Mouse (Mus musculus) kidney, embryonic 14.5 days (tissue): ENCODE results near the gene Anapc1. TPM values are rescaled to one million over a fixed set of nuclear protein-coding genes. Genes with fewer than 3 reads are reported as not detected.

Experiments
- ATAC-seq: fragments of 200-750 bp; cut with Nextera tagmentation; 2 replicates; pipeline ENCODE4 v1.8.0; 2017; ENCODE audit warnings: moderate number of reproducible peaks, mild to moderate bottlenecking, moderate TSS enrichment, moderate library complexity; ENCODE audit not compliant: low FRiP score, low TSS enrichment
- H3K27ac ChIP-seq: fragments of 300-500 bp; sonication (generic); 2 replicates; pipeline ENCODE4 v1.5.1; 2014; ENCODE audit warnings: low read depth, mild to moderate bottlenecking, low read length, moderate library complexity, mixed read lengths
- H3K27me3 ChIP-seq: fragments of 300-500 bp; sonication (generic); 2 replicates; pipeline ENCODE4 v1.6.1; 2014; ENCODE audit warnings: mild to moderate bottlenecking, low read length; ENCODE audit not compliant: control insufficient read depth, insufficient read depth
- H3K36me3 ChIP-seq: fragments of 300-500 bp; sonication (generic); 2 replicates; pipeline ENCODE4 v1.6.1; 2014; ENCODE audit warnings: low read length, mixed read lengths; ENCODE audit not compliant: control insufficient read depth, insufficient read depth
- H3K4me1 ChIP-seq: fragments of 300-500 bp; sonication (generic); 2 replicates; pipeline ENCODE4 v1.6.1; 2014; ENCODE audit warnings: low read length, mixed read lengths; ENCODE audit not compliant: control insufficient read depth, insufficient read depth
- H3K4me2 ChIP-seq: fragments of 300-500 bp; sonication (generic); replicated peaks from 2 replicates; pipeline ENCODE4 v1.6.1; 2014; ENCODE audit warnings: low read depth, mild to moderate bottlenecking, low read length
- H3K4me3 ChIP-seq: fragments of 300-500 bp; sonication (generic); 2 replicates; pipeline ENCODE4 v1.5.1; 2014; ENCODE audit warnings: mild to moderate bottlenecking, low read length
- H3K9ac ChIP-seq: fragments of 300-500 bp; sonication (generic); 2 replicates; pipeline ENCODE4 v1.6.1; 2014; ENCODE audit warnings: low read depth, mild to moderate bottlenecking, low read length, moderate library complexity
- H3K9me3 ChIP-seq: fragments of 300-500 bp; sonication (generic); 2 replicates; pipeline ENCODE4 v1.6.1; 2016; ENCODE audit warnings: low read length; ENCODE audit not compliant: control insufficient read depth
- WGBS: fragments of 180-500 bp; shearing (Covaris S2); extraction: QIAGEN DNeasy Blood & Tissue Kit; methylation state at CpG from one replicate; pipeline ENCODE4 v1.1.7; 2014; 5-methylcytosine and 5-hydroxymethylcytosine counted together
- polyA plus RNA-seq: library from polyadenylated mRNA; unstranded; fragments of >200 nt; fragmentation: Nextera tagmentation; extraction: Ambion mirVana; gene quantifications from 2 replicates; pipeline ENCODE4 v1.2.1, GENCODE M21; 2014

The Anapc1 gene
- polyA plus RNA-seq, 1 experiment from 2014 or later: 94.0 TPM

GRCm38 (mm10) chr2:128722106-128722710 is 35.0 kb upstream of the Anapc1 start:
- Histone ChIP-seq H3K4me3 (no peak overlapping the region), H3K4me1 (no peaks in the 10 kb centered on the region), H3K4me2 (no peak overlapping the region), H3K36me3 (0 out of 2 replicates have a peak, but pooled peaks cover 3% of the 10 kb centered on the region), H3K27me3 (no peaks in the 10 kb centered on the region), H3K9me3 (no peaks in the 10 kb centered on the region; the same call in 1 of the 2 replicates), H3K9ac (no peak overlapping the region), H3K27ac (peak overlapping the region; percentile 42; the same call in 1 of the 2 replicates)
- WGBS: 86% methylated on average over 5 of the region's 5 CpGs
- no peak for ATAC-seq

- no peaks in the 10 kb centered on the region for H3K27me3 ChIP-seq
- no peak for ATAC-seq
- H3K4me2 ChIP-seq: no peak overlapping the region
- 92% methylated on average over 2 of the region's 2 CpGs for WGBS
- no peak overlapping the region for H3K27ac ChIP-seq
- peaks cover 17% of the 10 kb centered on the region for H3K4me1 ChIP-seq
- 0 out of 2 replicates have a peak, but pooled peaks cover 3% of the 10 kb centered on the region for H3K36me3 ChIP-seq
- H3K9ac ChIP-seq: no peak overlapping the region
- H3K4me3 ChIP-seq: no peak overlapping the region
- H3K9me3 ChIP-seq: no peaks in the 10 kb centered on the region; the same call in 1 of the 2 replicates
These were observed 32.2 kb upstream of the Anapc1 start for GRCm38 (mm10) chr2:128719380-128719779.

GRCm38 (mm10) chr2:128715979-128716378 is 28.8 kb upstream of the Anapc1 start:
- WGBS: 90% methylated on average over 1 of the region's 1 CpGs
- no peak for ATAC-seq
- Histone ChIP-seq H3K4me3 (no peak overlapping the region), H3K9me3 (no peaks in the 10 kb centered on the region; the same call in 1 of the 2 replicates), H3K4me2 (no peak overlapping the region), H3K27ac (peak overlapping the region; percentile 91; the same call in 1 of the 2 replicates), H3K36me3 (0 out of 2 replicates have a peak, but pooled peaks cover 3% of the 10 kb centered on the region), H3K9ac (no peak overlapping the region), H3K4me1 (peaks cover 33% of the 10 kb centered on the region), H3K27me3 (no peaks in the 10 kb centered on the region)

- no peak overlapping the region for H3K4me3 ChIP-seq
- no peak overlapping the region for H3K4me2 ChIP-seq
- H3K27ac ChIP-seq: peak overlapping the region; percentile 91
- 22% methylated on average over 7 of the region's 7 CpGs for WGBS
- peak; percentile 90 for ATAC-seq
- H3K9me3 ChIP-seq: no peaks in the 10 kb centered on the region
- H3K4me1 ChIP-seq: peaks cover 38% of the 10 kb centered on the region
- no peaks in the 10 kb centered on the region for H3K27me3 ChIP-seq
- H3K9ac ChIP-seq: no peak overlapping the region
- 0 out of 2 replicates have a peak, but pooled peaks cover 3% of the 10 kb centered on the region for H3K36me3 ChIP-seq
These were observed 27.6 kb upstream of the Anapc1 start for GRCm38 (mm10) chr2:128714724-128715241.

- Histone ChIP-seq H3K27ac (peak overlapping the region; percentile 91), H3K4me1 (peaks cover 38% of the 10 kb centered on the region), H3K9ac (no peak overlapping the region), H3K4me3 (no peak overlapping the region), H3K36me3 (0 out of 2 replicates have a peak, but pooled peaks cover 2% of the 10 kb centered on the region), H3K27me3 (no peaks in the 10 kb centered on the region), H3K4me2 (no peak overlapping the region), H3K9me3 (no peaks in the 10 kb centered on the region)
- peak; percentile 47 for ATAC-seq
- 33% methylated on average over 5 of the region's 5 CpGs for WGBS
These were observed 26.4 kb upstream of the Anapc1 start for GRCm38 (mm10) chr2:128713548-128714003.

GRCm38 (mm10) chr2:128712940-128713339 is 25.7 kb upstream of the Anapc1 start:
- Histone ChIP-seq H3K27me3 (no peaks in the 10 kb centered on the region), H3K9ac (no peak overlapping the region), H3K4me2 (no peak overlapping the region), H3K27ac (peak overlapping the region; percentile 91; the same call in 1 of the 2 replicates), H3K9me3 (no peaks in the 10 kb centered on the region), H3K36me3 (no peaks in the 10 kb centered on the region), H3K4me3 (no peak overlapping the region), H3K4me1 (peaks cover 38% of the 10 kb centered on the region)
- WGBS: 36% methylated on average over 6 of the region's 6 CpGs
- ATAC-seq: no peak

- Histone ChIP-seq H3K36me3 (no peaks in the 10 kb centered on the region), H3K4me1 (peaks cover 33% of the 10 kb centered on the region), H3K27me3 (no peaks in the 10 kb centered on the region), H3K4me3 (no peak overlapping the region), H3K27ac (peak overlapping the region; percentile 15; the same call in 1 of the 2 replicates), H3K4me2 (no peak overlapping the region), H3K9me3 (no peaks in the 10 kb centered on the region), H3K9ac (no peak overlapping the region)
- no peak for ATAC-seq
- WGBS: 50% methylated on average over 6 of the region's 6 CpGs
These were observed 23.4 kb upstream of the Anapc1 start for GRCm38 (mm10) chr2:128710609-128711008.

GRCm38 (mm10) chr2:128709264-128709663 is 22.1 kb upstream of the Anapc1 start:
- no peak overlapping the region for H3K9ac ChIP-seq
- H3K36me3 ChIP-seq: no peaks in the 10 kb centered on the region
- no peak overlapping the region for H3K4me3 ChIP-seq
- WGBS: 25% methylated on average over 6 of the region's 6 CpGs
- H3K27ac ChIP-seq: no peak overlapping the region
- no peaks in the 10 kb centered on the region for H3K9me3 ChIP-seq
- ATAC-seq: no peak
- no peaks in the 10 kb centered on the region for H3K27me3 ChIP-seq
- peaks cover 19% of the 10 kb centered on the region for H3K4me1 ChIP-seq
- H3K4me2 ChIP-seq: no peak overlapping the region

- H3K9me3 ChIP-seq: no peaks in the 10 kb centered on the region
- H3K4me2 ChIP-seq: no peak overlapping the region
- H3K9ac ChIP-seq: no peak overlapping the region
- no peak for ATAC-seq
- H3K27me3 ChIP-seq: no peaks in the 10 kb centered on the region
- H3K4me1 ChIP-seq: no peaks in the 10 kb centered on the region
- no peak overlapping the region for H3K27ac ChIP-seq
- no peak overlapping the region for H3K4me3 ChIP-seq
- WGBS: 90% methylated on average over 3 of the region's 3 CpGs
- no peaks in the 10 kb centered on the region; the same call in 1 of the 2 replicates for H3K36me3 ChIP-seq
These were observed 17.3 kb upstream of the Anapc1 start for GRCm38 (mm10) chr2:128704474-128704873.
